ENCODE assay signal across 28 mouse cellular contexts in the genomic region with DNA sequence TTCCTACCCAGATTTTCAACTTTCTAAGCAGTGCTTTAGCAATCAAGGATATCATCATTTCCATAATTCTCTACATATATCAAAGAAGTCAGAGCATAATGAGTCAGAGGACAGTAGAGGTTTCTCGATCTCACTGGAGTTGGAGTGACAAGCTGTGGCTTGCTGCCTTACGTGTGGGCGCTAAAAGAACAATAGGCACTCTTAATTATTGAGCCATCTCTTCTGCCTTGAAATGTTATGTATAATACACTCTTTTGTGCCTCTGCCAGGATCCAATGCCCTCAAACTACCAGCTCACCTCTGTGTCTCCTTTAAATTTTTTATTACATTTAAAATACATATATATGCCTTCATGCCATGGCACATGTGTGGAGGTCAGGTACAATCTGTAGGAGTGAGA.
"Had no signal": no experiment of that assay in that cellular context is flagged by ENCODE, and none has a peak within 500 bp of the region (broad histone marks: within the 10 kb centered on the region; RNA-seq: fewer than 3 reads in every experiment).

No protein-coding gene starts in this region.

- H3K9me3 ChIP-seq: embryonic facial prominence, embryonic 10.5 days; embryonic facial prominence, embryonic 12.5 days; embryonic facial prominence, embryonic 13.5 days; embryonic facial prominence, embryonic 15.5 days; forebrain, embryonic 10.5 days; forebrain, embryonic 12.5 days; forebrain, embryonic 13.5 days; forebrain, embryonic 15.5 days had no signal

- H3K4me1 ChIP-seq: embryonic facial prominence, embryonic 10.5 days; embryonic facial prominence, embryonic 12.5 days; embryonic facial prominence, embryonic 13.5 days; embryonic facial prominence, embryonic 15.5 days; forebrain, embryonic 10.5 days; forebrain, embryonic 12.5 days; forebrain, embryonic 13.5 days; forebrain, embryonic 15.5 days had no signal

- DNase-seq: cerebellum, adult 8-10 months; cerebellum, adult 9-10 months; cerebellum, adult 9-11 months; cerebellum, postnatal 10 days; cerebellum, postnatal 14 days; cerebellum, postnatal 25 days; cerebellum, postnatal 36 days; embryo, embryonic 11 days; forebrain, postnatal 0 days; gastrocnemius, adult 2 months; gastrocnemius, postnatal 10 days; gastrocnemius, postnatal 14 days; gastrocnemius, postnatal 25 days; gastrocnemius, postnatal 36 days; heart, adult 11 months; heart, adult 18-20 months; heart, adult 2 months had no signal

- ATAC-seq: forebrain, embryonic 13.5 days; forebrain, embryonic 14.5 days; forebrain, embryonic 15.5 days; forebrain, embryonic 16.5 days; forebrain, postnatal 0 days had no signal

- H3K9ac ChIP-seq: embryonic facial prominence, embryonic 12.5 days; embryonic facial prominence, embryonic 13.5 days; embryonic facial prominence, embryonic 15.5 days; forebrain, embryonic 12.5 days; forebrain, embryonic 13.5 days; forebrain, embryonic 15.5 days; forebrain, postnatal 0 days had no signal

- H3K27ac ChIP-seq: embryonic facial prominence, embryonic 10.5 days; embryonic facial prominence, embryonic 12.5 days; embryonic facial prominence, embryonic 13.5 days; embryonic facial prominence, embryonic 15.5 days; forebrain, embryonic 10.5 days; forebrain, embryonic 12.5 days; forebrain, embryonic 13.5 days; forebrain, embryonic 15.5 days; gastrocnemius, adult 2 months; heart, adult 2 months had no signal

- H3K27me3 ChIP-seq: embryonic facial prominence, embryonic 12.5 days; embryonic facial prominence, embryonic 13.5 days; embryonic facial prominence, embryonic 15.5 days; forebrain, embryonic 12.5 days; forebrain, embryonic 13.5 days; forebrain, embryonic 15.5 days had no signal

- H3K36me3 ChIP-seq: embryonic facial prominence, embryonic 10.5 days; embryonic facial prominence, embryonic 12.5 days; embryonic facial prominence, embryonic 13.5 days; embryonic facial prominence, embryonic 15.5 days; forebrain, embryonic 10.5 days; forebrain, embryonic 12.5 days; forebrain, embryonic 15.5 days had no signal

- H3K4me3 ChIP-seq: embryonic facial prominence, embryonic 10.5 days; embryonic facial prominence, embryonic 12.5 days; embryonic facial prominence, embryonic 13.5 days; embryonic facial prominence, embryonic 15.5 days; erythroblast, embryonic 14.5 days; forebrain, embryonic 10.5 days; forebrain, embryonic 12.5 days; forebrain, embryonic 13.5 days; forebrain, embryonic 15.5 days; gastrocnemius, adult 2 months; heart, adult 2 months had no signal

- H3K4me2 ChIP-seq: embryonic facial prominence, embryonic 12.5 days; embryonic facial prominence, embryonic 13.5 days; embryonic facial prominence, embryonic 15.5 days; forebrain, embryonic 12.5 days; forebrain, embryonic 13.5 days; forebrain, embryonic 15.5 days had no signal
